Mouse (Mus musculus) bone marrow macrophage, adult 2 months (primary cell): Measurements from ENCODE around the gene Gm49355. TPM values are rescaled to one million over a fixed set of nuclear protein-coding genes. Genes with fewer than 3 reads are reported as not detected.
A peak's percentile ranks its signal among the peaks of the same experiment; 100 is the strongest.
"Not testable (repeated sequence)": the region's sequence is repeated elsewhere in the genome, so short reads cannot be mapped to it uniquely, and the experiment has no call there.

ENCODE experiments used
- H3K27ac ChIP-seq: 2 replicates; pipeline ENCODE4 v1.5.1; 2012; ENCODE audit warnings: low read depth, low read length; ENCODE audit not compliant: insufficient read depth
- H3K4me1 ChIP-seq: 2 replicates; pipeline ENCODE4 v1.6.1; 2012; ENCODE audit warnings: low read length; ENCODE audit not compliant: control insufficient read depth, insufficient read depth
- H3K4me3 ChIP-seq: 2 replicates; pipeline ENCODE4 v1.5.1; 2012; ENCODE audit warnings: mild to moderate bottlenecking, low read length, moderate library complexity; ENCODE audit not compliant: insufficient read depth
- CTCF ChIP-seq: IDR thresholded peaks from 2 replicates; pipeline ENCODE4 v1.5.1; 2012; ENCODE audit warnings: low read depth, mild to moderate bottlenecking, low read length, moderate library complexity
- POLR2A ChIP-seq: IDR thresholded peaks from 2 replicates; pipeline ENCODE4 v1.6.1; 2012; ENCODE audit warnings: mild to moderate bottlenecking, low read depth, low read length, borderline replicate concordance
- polyA plus RNA-seq: library from polyadenylated mRNA; stranded (reverse); fragments of >200 nt; gene quantifications from 2 replicates; pipeline ENCODE4 v1.2.4, GENCODE M21; 2012; ENCODE audit not compliant: missing spikeins, insufficient read depth, insufficient read length

The Gm49355 gene
- 0.25 and 0.35 TPM in 2 replicates for polyA plus RNA-seq

GRCm38 (mm10) chr14:12283641-12284040 is at the start of gene Gm49355:
Gm49355 (plus strand) TSS chr14:12283976.
- Histone ChIP-seq H3K4me3 (peak within 1 kb of the TSS; percentile 82), H3K4me1 (no peaks in the 10 kb centered on the region), H3K27ac (peak within 1 kb of the TSS; percentile 86)
- TF ChIP-seq POLR2A, result no peak
- TF ChIP-seq CTCF, result no peak

DNA sequence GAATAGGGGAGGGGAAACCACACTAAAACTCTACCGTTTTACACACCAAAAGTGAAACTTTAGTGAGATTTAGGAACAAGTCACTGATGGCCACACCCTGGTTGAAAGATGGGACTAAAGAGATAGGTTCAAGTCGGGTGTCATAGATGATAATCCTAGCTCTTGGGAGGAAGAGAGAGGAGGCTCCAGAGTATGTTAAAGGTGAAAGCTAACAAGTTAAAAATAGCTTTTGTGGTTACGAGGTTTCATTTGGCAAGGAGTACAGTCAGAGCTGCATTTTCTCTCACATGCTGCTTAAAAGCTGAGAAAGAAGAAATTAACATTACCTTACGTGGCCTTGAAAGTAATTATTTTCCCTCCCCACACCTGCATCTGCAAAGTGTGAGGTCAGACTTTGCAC is 40.0 kb upstream of the Gm49355 start:
- Histone ChIP-seq H3K27ac (no peak overlapping the region), H3K4me1 (no peaks in the 10 kb centered on the region), H3K4me3 (no peak overlapping the region)
- TF ChIP-seq POLR2A, result no peak
- no peak for TF ChIP-seq CTCF

DNA sequence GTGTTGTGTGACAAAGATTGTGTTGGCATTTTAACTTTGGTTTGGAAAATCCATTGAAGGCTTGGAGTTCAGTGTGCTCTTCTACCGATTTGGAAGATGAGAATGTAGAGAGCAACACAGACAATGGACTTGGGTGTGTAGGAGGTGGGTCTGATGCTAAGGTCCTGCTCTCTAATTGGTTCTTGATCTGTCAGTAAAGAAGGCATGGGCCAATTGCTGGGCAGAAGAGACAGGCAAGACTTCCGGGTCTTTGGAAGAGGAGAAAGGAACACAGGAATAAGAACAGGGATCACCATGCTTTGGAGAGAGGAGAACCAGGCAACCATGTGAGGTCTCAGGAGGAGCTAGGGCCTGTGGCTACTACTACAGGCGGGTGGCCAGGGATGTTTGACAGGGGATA is 7.7 kb upstream of the Gm49355 start:
- TF ChIP-seq CTCF (no peak), POLR2A (no peak)
- Histone ChIP-seq H3K4me3 (no peak overlapping the region), H3K27ac (no peak overlapping the region)

GRCm38 (mm10) chr14:12284141-12284912 is 551 bp downstream of the Gm49355 start, which contains the start of gene 3830406C13Rik:
3830406C13Rik (plus strand) TSS chr14:12284173.
- peak within 1 kb of the TSS; percentile 86 for H3K27ac ChIP-seq
- H3K4me1 ChIP-seq, result peaks cover 4% of the 10 kb centered on the region
- peak within 1 kb of the TSS; percentile 82 for H3K4me3 ChIP-seq
- TF ChIP-seq POLR2A, result peak; percentile 73; the same call in 1 of the 2 replicates
- no peak for TF ChIP-seq CTCF

More for the DNA sequence above, 7.7 kb upstream of the Gm49355 start:
- no peaks in the 10 kb centered on the region for H3K4me1 ChIP-seq

DNA sequence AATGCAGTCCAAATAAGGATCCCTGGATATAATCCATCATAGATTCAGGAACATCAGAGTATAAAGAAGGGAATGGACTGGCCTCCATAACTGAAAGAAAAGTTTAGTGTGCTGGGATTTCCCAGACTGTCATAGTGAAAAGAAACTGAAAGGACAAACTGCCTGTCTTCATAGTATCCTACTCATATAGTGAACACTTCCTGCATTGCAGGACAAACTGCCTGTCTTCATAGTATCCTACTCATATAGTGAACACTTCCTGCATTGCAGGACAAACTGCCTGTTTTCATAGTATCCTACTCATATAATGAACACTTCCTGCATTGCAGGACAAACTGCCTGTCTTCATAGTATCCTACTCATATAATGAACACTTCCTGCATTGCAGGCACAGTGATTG is 6.0 kb downstream of the Gm49355 start:
- H3K4me3 ChIP-seq, H3K4me1 ChIP-seq, H3K27ac ChIP-seq: not testable (repeated sequence)

DNA sequence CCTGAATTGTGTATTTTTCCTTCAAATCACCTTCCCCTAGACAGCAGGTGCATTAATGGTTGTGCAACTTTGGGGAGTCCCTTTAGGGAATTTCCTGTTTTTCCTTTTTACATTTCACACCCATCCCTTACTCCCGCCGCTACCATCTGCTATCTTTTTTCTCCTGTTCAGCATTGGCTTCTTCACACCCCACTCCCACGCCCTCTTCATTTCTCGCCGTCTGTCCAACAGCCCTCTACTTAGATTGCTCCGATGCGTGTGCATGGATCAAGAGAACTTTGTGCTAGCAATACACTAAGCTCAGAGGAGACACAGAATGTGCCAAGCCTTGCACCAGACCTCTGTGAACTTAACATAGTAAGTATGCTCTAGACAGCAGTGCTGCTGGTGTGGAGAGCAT is 12.6 kb downstream of the Gm49355 start:
- TF ChIP-seq POLR2A, result no peak
- no peak for TF ChIP-seq CTCF
- H3K27ac ChIP-seq, result no peak overlapping the region

DNA sequence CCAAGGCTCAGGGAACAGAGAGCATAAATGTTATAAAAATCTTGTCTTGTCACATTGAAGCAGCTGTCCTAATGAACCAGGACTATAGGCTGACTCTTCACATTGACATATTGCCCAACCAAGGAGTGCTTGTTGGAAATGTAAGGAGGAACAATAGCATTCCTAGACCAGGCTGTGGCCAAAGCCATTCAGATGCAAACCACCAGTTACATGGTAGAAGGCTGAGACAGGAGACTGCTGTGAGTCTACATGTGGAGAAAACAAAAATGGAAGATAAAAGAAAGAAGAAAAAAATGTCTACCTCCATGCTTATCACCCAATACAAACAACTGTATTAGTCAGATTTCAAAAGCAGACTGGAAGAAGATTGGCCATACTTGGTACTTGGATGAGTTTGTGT is 15.4 kb downstream of the Gm49355 start:
- TF ChIP-seq POLR2A (no peak), CTCF (no peak)
- Histone ChIP-seq H3K4me3 (no peak overlapping the region), H3K27ac (no peak overlapping the region)

More for the DNA sequence above, 12.6 kb downstream of the Gm49355 start:
- Histone ChIP-seq H3K4me3 (no peak overlapping the region), H3K4me1 (no peaks in the 10 kb centered on the region)

GRCm38 (mm10) chr14:12299654-12300053 is 15.9 kb downstream of the Gm49355 start:
- Histone ChIP-seq H3K27ac (no peak overlapping the region), H3K4me3 (no peak overlapping the region), H3K4me1 (no peaks in the 10 kb centered on the region)
- TF ChIP-seq CTCF (no peak), POLR2A (no peak)

More for the DNA sequence above, 15.4 kb downstream of the Gm49355 start:
- no peaks in the 10 kb centered on the region for H3K4me1 ChIP-seq

DNA sequence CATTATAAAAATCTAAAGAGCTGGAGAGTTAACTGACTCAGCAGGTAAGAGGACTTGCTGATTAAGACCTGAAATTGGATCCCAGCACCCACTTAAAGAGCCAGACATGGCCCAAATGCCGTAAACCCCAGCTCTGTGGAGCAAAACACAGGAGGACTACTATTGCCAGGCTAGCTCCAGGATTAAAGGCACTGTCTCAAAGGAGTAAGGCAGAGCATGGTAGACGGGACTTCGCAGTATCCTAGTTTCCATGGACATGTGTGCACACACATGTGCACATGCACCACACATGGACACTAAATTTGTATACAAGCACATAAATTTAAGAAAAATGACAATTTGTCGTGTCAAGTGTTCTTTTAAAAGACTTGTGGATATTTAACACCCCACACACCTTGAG is 16.5 kb downstream of the Gm49355 start:
- H3K27ac ChIP-seq, result no peak overlapping the region
- H3K4me3 ChIP-seq, result no peak overlapping the region
- no peaks in the 10 kb centered on the region for H3K4me1 ChIP-seq
- TF ChIP-seq POLR2A (no peak), CTCF (no peak)

GRCm38 (mm10) chr14:12300677-12301076 is 16.9 kb downstream of the Gm49355 start:
- no peaks in the 10 kb centered on the region for H3K4me1 ChIP-seq
- H3K27ac ChIP-seq, result no peak overlapping the region
- no peak for TF ChIP-seq POLR2A
- TF ChIP-seq CTCF, result no peak
- no peak overlapping the region for H3K4me3 ChIP-seq
